In the genomic region with DNA sequence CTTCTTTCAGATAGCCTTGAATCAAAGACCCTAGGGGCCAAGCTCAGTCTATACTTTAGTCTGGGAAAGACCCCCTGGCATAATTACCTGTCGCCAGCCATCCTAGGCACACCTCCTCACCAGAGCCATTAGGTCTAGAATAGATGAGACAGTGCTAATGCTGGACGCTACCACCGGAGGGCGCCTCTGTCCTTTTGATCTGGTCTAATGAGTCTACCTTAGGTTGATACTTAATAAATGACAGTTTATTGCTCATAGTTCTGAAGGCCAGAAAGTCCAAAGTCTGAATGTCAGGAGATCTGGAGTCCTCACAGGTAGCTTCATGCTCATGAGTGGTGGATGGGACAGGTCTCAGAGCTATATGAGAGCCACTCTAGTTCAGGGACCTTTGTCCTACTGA, we compare ENCODE assay signal across 8 mouse cellular contexts.
DNase-seq lines count a peak whose midpoint lies in the region; ATAC-seq and TF ChIP-seq lines count a peak whose summit lies in the region.

No protein-coding gene starts in this region.

- intact Hi-C loops in gastrocnemius, postnatal 36 days (cut with DNase I), result loop anchor here (5.0 kb wide), 3 partner anchors 140 to 325 kb away; no protein-coding TSS in a partner anchor

- H3K27ac ChIP-seq in kidney, embryonic 15.5 days, result no peak overlapping the region

- H3K4me2 ChIP-seq in kidney, embryonic 15.5 days, result no peak overlapping the region

- no peaks in the 10 kb centered on the region for H3K79me3 ChIP-seq in C2C12 (ENCODE audit: low read depth)

- no peaks in the 10 kb centered on the region for H3K9me3 ChIP-seq in kidney, embryonic 15.5 days (replicated peaks)

- no peaks in the 10 kb centered on the region for H3K27me3 ChIP-seq in kidney, embryonic 15.5 days
- no peaks in the 10 kb centered on the region for H3K27me3 ChIP-seq in C2C12 (ENCODE audit: control insufficient read depth, insufficient read depth, insufficient read length)

- peak; percentile 44 for TF ChIP-seq CTCF in C2C12 (IDR thresholded peaks at IDR 0.05; ENCODE audit: control insufficient read depth, insufficient read depth, insufficient read length)

- H3K4me3 ChIP-seq in kidney, embryonic 15.5 days (replicated peaks), result no peak overlapping the region
- no peak overlapping the region for H3K4me3 ChIP-seq in C2C12 (ENCODE audit: insufficient read depth, poor library complexity, severe bottlenecking)

- H3K9ac ChIP-seq in kidney, embryonic 15.5 days, result no peak overlapping the region

- H3ac ChIP-seq in C2C12 (ENCODE audit: control insufficient read depth, insufficient read length, low read depth), result no peak overlapping the region

- H3K79me2 ChIP-seq in C2C12 (ENCODE audit: control insufficient read depth, insufficient read depth), result no peaks in the 10 kb centered on the region

- peaks cover 6% of the 10 kb centered on the region for H3K4me1 ChIP-seq in kidney, embryonic 15.5 days

- no peaks in the 10 kb centered on the region for H3K36me3 ChIP-seq in kidney, embryonic 15.5 days
- H3K36me3 ChIP-seq in C2C12 (ENCODE audit: control insufficient read depth, insufficient read depth), result no peaks in the 10 kb centered on the region

- WGBS in kidney, embryonic 15.5 days, result 27% methylated on average over 4 of the region's 4 CpGs

- peak; percentile 37 for DNase-seq in kidney, adult 18-20 months
- DNase-seq in MN1 (ENCODE audit: low spot score), result peak; percentile 26
- peak; percentile 23 for DNase-seq in cerebellum, adult 9-11 months
- peak; percentile 47 to 62 for DNase-seq in layer of hippocampus, postnatal 10 days (ENCODE audit: low spot score in 2 of 2)
- DNase-seq in spleen, postnatal 4 days (ENCODE audit: low spot score in 2 of 2), result peak; percentile 22 to 71
- DNase-seq in gastrocnemius, postnatal 36 days, result no peak

- no peak for ATAC-seq in kidney, embryonic 15.5 days (replicated peaks; ENCODE audit: low FRiP score)

TF ChIP-seq in C2C12, 6 proteins besides CTCF, POLR2A, EP300 and RAD21:
- no peak for TF ChIP-seq FOSL1 (IDR thresholded peaks at IDR 0.05; ENCODE audit: insufficient read depth, low read length, poor library complexity, severe bottlenecking)
- no peak for TF ChIP-seq MAX (IDR thresholded peaks at IDR 0.05)
- TF ChIP-seq MYOD1 (IDR thresholded peaks at IDR 0.05; ENCODE audit: control insufficient read depth, insufficient read length, low read depth), result no peak
- TF ChIP-seq CEBPB (IDR thresholded peaks at IDR 0.05; ENCODE audit: low read depth), result no peak
- TF ChIP-seq USF1 (IDR thresholded peaks at IDR 0.05; ENCODE audit: low read depth), result no peak
- TF ChIP-seq MYOG (IDR thresholded peaks at IDR 0.05; ENCODE audit: control insufficient read depth, extremely low read depth, insufficient read length), result no peak

Comparison
In these comparisons a context has a peak if more than half of its experiments do, and no peak if none do; other contexts are left out.
1. DNase-seq: peak in kidney, adult 18-20 months (single experiment), MN1 (single experiment), cerebellum, adult 9-11 months (single experiment), layer of hippocampus, postnatal 10 days (2 of 2) and spleen, postnatal 4 days (2 of 2); none in gastrocnemius, postnatal 36 days (0 of 2).